Mouse (Mus musculus) heart, embryonic 15.5 days (tissue): Measurements from ENCODE around the gene Mindy4. TPM values are rescaled to one million over a fixed set of nuclear protein-coding genes. Genes with fewer than 3 reads are reported as not detected.
A peak's percentile ranks its signal among the peaks of the same experiment; 100 is the strongest.

Experiments
- ATAC-seq: fragments of 200-750 bp; cut with Nextera tagmentation; replicated peaks from 2 replicates; pipeline ENCODE4 v1.8.0; 2017; ENCODE audit warnings: low read depth, moderate TSS enrichment; ENCODE audit not compliant: insufficient number of reproducible peaks, insufficient read depth, low FRiP score
- H3K27ac ChIP-seq: fragments of 300-500 bp; sonication (generic); 2 replicates; pipeline ENCODE4 v1.5.1; 2015; ENCODE audit warnings: mild to moderate bottlenecking, inconsistent platforms
- H3K27me3 ChIP-seq: fragments of 300-500 bp; sonication (generic); 2 replicates; pipeline ENCODE4 v1.6.1; 2015; ENCODE audit warnings: inconsistent platforms
- H3K36me3 ChIP-seq: fragments of 300-500 bp; sonication (generic); 2 replicates; pipeline ENCODE4 v1.6.1; 2015; ENCODE audit warnings: mild to moderate bottlenecking, inconsistent platforms
- H3K4me1 ChIP-seq: fragments of 300-500 bp; sonication (generic); replicated peaks from 2 replicates; pipeline ENCODE4 v1.6.1; 2015; ENCODE audit warnings: inconsistent platforms
- H3K4me2 ChIP-seq: fragments of 300-500 bp; sonication (generic); 2 replicates; pipeline ENCODE4 v1.6.1; 2015; ENCODE audit warnings: inconsistent platforms, mild to moderate bottlenecking, moderate library complexity
- H3K4me3 ChIP-seq: fragments of 300-500 bp; sonication (generic); 2 replicates; pipeline ENCODE4 v1.5.1; 2015; ENCODE audit warnings: mild to moderate bottlenecking, inconsistent platforms
- H3K9ac ChIP-seq: fragments of 300-500 bp; sonication (generic); 2 replicates; pipeline ENCODE4 v1.6.1; 2015; ENCODE audit warnings: mild to moderate bottlenecking, inconsistent platforms
- H3K9me3 ChIP-seq: fragments of 300-500 bp; sonication (generic); replicated peaks from 2 replicates; pipeline ENCODE4 v1.6.1; 2016; ENCODE audit warnings: inconsistent platforms
- WGBS: fragments of 180-500 bp; shearing (Covaris S2); methylation state at CpG from one replicate; pipeline ENCODE4 v1.1.7; 2015; ENCODE audit warnings: mixed read lengths; 5-methylcytosine and 5-hydroxymethylcytosine counted together
- polyA plus RNA-seq: library from polyadenylated mRNA; unstranded; fragments of >200 nt; fragmentation: Nextera tagmentation; extraction: Ambion mirVana; gene quantifications from 2 replicates; pipeline ENCODE4 v1.2.1, GENCODE M21; 2015

Mindy4 gene
- polyA plus RNA-seq, 1 experiment from 2014 or later: 6.2 TPM

DNA sequence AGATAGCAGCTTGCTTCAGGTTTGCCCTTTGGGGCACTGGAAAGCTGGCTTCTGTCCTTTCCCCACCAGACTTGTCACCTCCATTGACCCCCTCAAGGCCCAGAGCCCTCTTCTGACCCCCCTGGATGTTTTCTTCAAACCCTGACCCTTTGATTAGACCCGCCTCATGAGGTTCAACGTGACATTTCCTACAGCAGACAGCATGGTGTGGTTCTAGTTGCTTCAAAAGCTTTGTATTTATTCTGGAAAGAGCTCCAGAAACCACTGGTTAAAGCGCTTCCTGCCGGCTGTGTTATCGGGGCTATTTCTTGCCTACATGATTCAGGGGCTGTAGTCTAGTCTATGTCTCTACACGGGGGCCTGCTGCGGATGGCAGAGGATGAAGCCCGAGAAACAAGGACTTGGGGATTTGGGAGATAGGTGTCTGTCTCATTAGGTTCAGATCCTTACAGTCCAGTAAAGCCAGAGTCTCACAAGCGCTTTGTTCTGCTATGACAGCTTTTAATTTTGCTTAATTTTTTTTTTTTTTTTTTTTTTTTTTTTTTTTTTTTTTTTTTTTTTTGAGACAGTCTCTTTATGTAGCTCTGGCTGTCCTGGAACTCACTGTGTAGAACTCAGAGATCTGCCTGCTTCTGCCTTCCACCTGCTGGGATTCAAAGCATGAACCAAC lies 37.5 kb downstream of the Mindy4 start:
- H3K27ac ChIP-seq: peak overlapping the region; percentile 88
- no peaks in the 10 kb centered on the region for H3K36me3 ChIP-seq
- peak overlapping the region; percentile 53; the same call in 1 of the 2 replicates for H3K4me2 ChIP-seq
- peaks cover 23% of the 10 kb centered on the region for H3K4me1 ChIP-seq
- no peak overlapping the region for H3K9ac ChIP-seq
- ATAC-seq: no peak
- 68% methylated on average over 9 of the region's 9 CpGs for WGBS
- 0 out of 2 replicates have a peak, but pooled peaks cover 2% of the 10 kb centered on the region for H3K27me3 ChIP-seq
- no peak overlapping the region for H3K4me3 ChIP-seq
- H3K9me3 ChIP-seq: no peaks in the 10 kb centered on the region

DNA sequence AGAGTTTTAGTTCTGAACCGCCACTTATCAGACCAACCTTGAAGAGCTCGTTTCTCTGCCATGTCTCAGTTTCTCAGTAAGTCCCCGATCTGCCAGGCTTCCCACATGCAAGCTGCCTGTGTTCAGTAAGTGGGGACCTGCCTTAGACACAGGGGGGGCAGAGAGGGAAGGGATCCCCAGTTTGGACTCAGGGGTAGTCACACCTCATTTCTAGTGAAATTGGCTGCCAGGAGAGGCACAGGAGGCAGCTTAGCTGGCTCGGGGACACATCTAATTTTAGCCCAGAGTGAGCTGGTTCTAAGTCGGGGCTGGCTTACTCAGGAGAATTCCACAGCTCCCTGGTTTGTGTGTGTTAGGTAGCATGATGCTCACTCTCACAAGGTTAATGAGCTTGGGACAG lies 38.3 kb downstream of the Mindy4 start:
- Histone ChIP-seq H3K4me1 (peaks cover 23% of the 10 kb centered on the region), H3K4me2 (peak overlapping the region; percentile 53), H3K4me3 (no peak overlapping the region), H3K27me3 (0 out of 2 replicates have a peak, but pooled peaks cover 2% of the 10 kb centered on the region), H3K9ac (peak overlapping the region; percentile 37), H3K27ac (peak overlapping the region; percentile 88), H3K36me3 (no peaks in the 10 kb centered on the region), H3K9me3 (no peaks in the 10 kb centered on the region)
- peak; percentile 50; the same call in 1 of the 2 replicates for ATAC-seq
- WGBS: 27% methylated on average over 5 of the region's 5 CpGs

DNA sequence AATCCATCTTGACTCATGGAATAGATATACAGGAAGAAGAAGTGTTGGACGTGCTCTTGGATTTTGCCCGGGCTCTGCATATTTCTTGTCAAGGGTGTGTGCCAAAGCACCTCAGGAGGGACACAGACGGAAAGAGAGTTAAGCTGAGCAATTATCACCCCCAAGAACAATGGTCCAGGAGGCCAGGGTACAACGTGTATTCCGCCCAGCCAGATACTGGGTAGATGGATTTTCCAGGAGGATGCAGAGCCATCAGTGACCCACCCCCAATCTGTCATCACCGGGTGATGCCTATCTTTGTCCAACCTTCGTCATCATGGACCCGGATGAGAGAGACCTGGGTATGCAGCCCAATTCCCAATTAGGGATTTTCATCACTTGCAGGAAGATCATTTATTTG lies 42.5 kb downstream of the Mindy4 start:
- Histone ChIP-seq H3K27ac (no peak overlapping the region), H3K4me2 (no peak overlapping the region), H3K4me1 (peaks cover 15% of the 10 kb centered on the region), H3K36me3 (no peaks in the 10 kb centered on the region), H3K27me3 (no peaks in the 10 kb centered on the region), H3K9me3 (no peaks in the 10 kb centered on the region), H3K4me3 (no peak overlapping the region), H3K9ac (no peak overlapping the region)
- WGBS: 64% methylated on average over 8 of the region's 8 CpGs
- no peak for ATAC-seq

DNA sequence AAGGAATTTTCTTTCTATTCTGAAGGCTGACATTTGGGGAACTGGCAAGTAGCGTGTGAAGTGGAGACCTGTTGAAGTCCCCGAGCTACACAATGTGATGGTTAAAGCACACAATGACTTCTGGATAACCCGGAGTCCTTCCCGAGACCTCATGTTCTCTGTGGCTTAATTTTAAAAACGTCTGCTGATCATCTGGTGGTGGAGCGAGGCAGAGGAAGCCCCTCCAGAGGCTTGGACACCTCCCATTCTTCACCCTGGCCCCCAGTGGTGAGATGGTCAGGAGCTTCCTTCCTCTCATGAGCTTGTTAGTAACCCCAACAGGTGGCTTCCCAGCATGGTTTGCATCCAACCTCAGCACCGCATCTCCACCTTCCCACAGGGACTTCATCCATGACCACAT lies 43.3 kb downstream of the Mindy4 start:
- WGBS: 85% methylated on average over 7 of the region's 7 CpGs
- peaks cover 9% of the 10 kb centered on the region for H3K4me1 ChIP-seq
- ATAC-seq: no peak
- H3K9me3 ChIP-seq: no peaks in the 10 kb centered on the region
- H3K4me2 ChIP-seq: no peak overlapping the region
- H3K27me3 ChIP-seq: no peaks in the 10 kb centered on the region
- H3K9ac ChIP-seq: no peak overlapping the region
- H3K4me3 ChIP-seq: no peak overlapping the region
- H3K27ac ChIP-seq: no peak overlapping the region
- no peaks in the 10 kb centered on the region for H3K36me3 ChIP-seq

DNA sequence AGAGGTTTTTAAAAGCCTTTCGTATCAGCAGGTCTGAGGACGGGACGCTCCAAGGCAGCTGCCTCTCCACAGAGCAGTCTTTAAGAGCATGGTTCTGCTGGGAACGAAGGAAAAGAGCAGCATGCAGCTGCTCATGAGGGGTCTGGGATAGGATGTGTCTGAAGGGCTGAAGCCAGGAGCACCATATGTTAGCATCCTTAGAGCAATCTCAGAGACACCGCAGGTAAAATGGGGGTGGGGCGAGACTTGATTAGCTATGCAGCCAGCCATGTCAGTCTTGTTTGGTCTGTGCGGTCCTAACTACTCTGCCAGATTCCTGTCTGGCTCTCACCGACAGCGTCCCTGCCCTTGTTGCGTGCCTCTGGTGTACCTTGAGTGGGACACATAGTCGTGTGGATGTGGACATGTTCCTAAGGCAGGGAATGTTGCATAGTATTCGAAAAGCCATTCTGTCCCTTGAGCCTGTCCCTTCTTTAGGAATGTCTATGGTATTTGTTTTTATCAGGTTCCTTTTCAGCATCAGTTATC lies 43.8 kb downstream of the Mindy4 start:
- no peaks in the 10 kb centered on the region for H3K9me3 ChIP-seq
- no peak overlapping the region for H3K9ac ChIP-seq
- no peak for ATAC-seq
- peaks cover 4% of the 10 kb centered on the region for H3K4me1 ChIP-seq
- H3K27me3 ChIP-seq: no peaks in the 10 kb centered on the region
- no peak overlapping the region for H3K27ac ChIP-seq
- H3K36me3 ChIP-seq: no peaks in the 10 kb centered on the region
- WGBS: 84% methylated on average over 12 of the region's 12 CpGs
- H3K4me2 ChIP-seq: no peak overlapping the region
- no peak overlapping the region for H3K4me3 ChIP-seq

DNA sequence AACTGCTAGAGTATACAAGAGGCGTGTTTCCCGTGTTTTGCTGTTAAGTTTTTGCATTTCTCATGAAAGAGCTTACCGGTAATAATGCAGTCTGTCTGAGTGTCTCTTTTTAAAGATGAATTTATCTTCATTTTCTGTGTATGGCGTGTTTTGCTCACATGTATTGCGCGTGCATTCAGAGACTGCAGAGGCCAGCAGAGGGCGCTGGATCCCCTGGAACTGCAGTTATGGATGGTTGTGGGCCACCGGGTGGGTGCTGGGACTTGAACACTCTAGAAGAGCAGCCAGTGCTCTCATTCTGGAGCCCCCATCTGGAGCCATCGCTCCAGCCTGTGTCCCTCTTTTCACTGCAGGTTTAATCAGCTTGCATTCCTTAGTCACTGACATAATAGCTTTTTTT lies 46.1 kb downstream of the Mindy4 start:
- Histone ChIP-seq H3K27me3 (no peaks in the 10 kb centered on the region), H3K4me3 (no peak overlapping the region), H3K36me3 (no peaks in the 10 kb centered on the region), H3K9ac (no peak overlapping the region), H3K27ac (no peak overlapping the region), H3K4me2 (no peak overlapping the region), H3K9me3 (no peaks in the 10 kb centered on the region), H3K4me1 (no peaks in the 10 kb centered on the region)
- WGBS: 89% methylated on average over 9 of the region's 9 CpGs
- ATAC-seq: no peak

DNA sequence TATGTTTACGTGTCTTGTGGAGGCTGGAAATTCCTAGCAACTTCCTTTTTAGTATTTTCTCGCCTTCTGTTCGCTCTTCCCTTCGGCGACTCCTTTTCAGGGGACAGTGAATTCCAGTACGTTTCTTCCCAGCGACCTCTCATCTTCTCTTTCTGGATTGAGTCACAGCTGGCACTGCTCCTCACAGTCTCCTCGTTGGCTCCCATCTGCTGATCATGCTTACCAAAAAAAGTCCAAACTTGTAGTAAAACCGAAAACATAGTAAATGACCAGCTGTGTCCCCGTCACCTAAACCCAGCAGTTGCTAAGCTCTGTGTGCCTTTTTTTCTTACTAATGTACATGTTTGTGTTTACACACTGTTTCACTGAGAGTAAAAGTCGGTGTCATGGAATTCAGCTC lies 47.6 kb downstream of the Mindy4 start:
- no peak for ATAC-seq
- Histone ChIP-seq H3K27ac (no peak overlapping the region; the same call in 1 of the 2 replicates), H3K27me3 (no peaks in the 10 kb centered on the region), H3K4me1 (no peaks in the 10 kb centered on the region), H3K9me3 (no peaks in the 10 kb centered on the region), H3K4me2 (no peak overlapping the region), H3K9ac (no peak overlapping the region), H3K4me3 (no peak overlapping the region), H3K36me3 (no peaks in the 10 kb centered on the region)
- 72% methylated on average over 11 of the region's 11 CpGs for WGBS

DNA sequence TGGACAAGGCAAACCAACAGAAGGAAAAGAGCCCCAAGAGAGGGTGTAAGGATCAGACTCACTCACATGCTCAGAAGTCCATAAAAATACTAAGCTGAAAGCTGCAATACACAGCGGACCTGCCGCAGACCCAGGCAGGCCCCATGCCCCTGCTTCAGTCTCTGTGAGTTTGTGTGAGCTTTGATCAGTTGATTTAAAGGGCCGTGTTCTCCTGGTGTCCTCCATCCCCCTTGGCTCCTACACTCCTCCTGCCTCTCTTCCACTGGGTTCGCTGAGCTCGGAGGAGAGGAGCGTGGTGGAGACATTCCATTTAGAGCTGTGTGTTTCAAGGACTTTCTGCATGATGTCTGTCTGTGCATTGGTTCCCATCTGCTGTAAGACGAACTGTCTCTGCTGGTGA lies 48.4 kb downstream of the Mindy4 start:
- WGBS: 73% methylated on average over 7 of the region's 7 CpGs

DNA sequence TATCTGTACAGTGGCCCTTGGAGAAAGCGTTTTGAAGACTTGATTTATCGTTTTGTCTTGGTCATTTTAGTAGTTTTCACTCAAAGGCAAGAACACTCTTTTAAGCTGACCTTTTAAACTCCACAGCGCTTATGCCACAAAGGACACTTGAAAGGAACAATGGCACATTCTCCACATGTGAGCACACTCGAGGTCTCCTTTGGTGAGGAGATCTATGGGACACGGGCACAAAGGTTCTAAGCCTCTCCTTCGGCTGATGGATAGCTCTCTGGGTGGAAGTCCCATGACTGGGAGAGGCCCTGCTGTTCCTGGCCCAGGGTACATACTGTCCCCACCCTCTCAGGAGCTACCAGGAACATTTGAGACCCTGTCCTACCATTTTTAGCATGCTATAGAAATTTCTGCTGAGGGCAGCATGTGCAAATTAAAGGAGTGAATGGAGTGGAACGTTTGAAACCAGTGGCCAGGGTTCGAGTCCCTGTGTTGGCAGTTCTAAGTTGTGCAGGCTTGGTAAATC lies 49.6 kb downstream of the Mindy4 start:
- H3K4me2 ChIP-seq: no peak overlapping the region
- no peak overlapping the region for H3K4me3 ChIP-seq
- no peak for ATAC-seq
- H3K27me3 ChIP-seq: no peaks in the 10 kb centered on the region
- H3K9ac ChIP-seq: no peak overlapping the region
- no peaks in the 10 kb centered on the region for H3K4me1 ChIP-seq
- no peaks in the 10 kb centered on the region for H3K9me3 ChIP-seq
- WGBS: 83% methylated on average over 8 of the region's 8 CpGs
- no peaks in the 10 kb centered on the region for H3K36me3 ChIP-seq
- H3K27ac ChIP-seq: no peak overlapping the region

More for the DNA sequence above, 48.4 kb downstream of the Mindy4 start:
- ATAC-seq: no peak
- H3K9me3 ChIP-seq: no peaks in the 10 kb centered on the region
- no peak overlapping the region for H3K27ac ChIP-seq
- H3K4me2 ChIP-seq: no peak overlapping the region
- H3K27me3 ChIP-seq: no peaks in the 10 kb centered on the region
- H3K4me1 ChIP-seq: no peaks in the 10 kb centered on the region
- no peak overlapping the region for H3K4me3 ChIP-seq
- no peaks in the 10 kb centered on the region for H3K36me3 ChIP-seq
- no peak overlapping the region for H3K9ac ChIP-seq

DNA sequence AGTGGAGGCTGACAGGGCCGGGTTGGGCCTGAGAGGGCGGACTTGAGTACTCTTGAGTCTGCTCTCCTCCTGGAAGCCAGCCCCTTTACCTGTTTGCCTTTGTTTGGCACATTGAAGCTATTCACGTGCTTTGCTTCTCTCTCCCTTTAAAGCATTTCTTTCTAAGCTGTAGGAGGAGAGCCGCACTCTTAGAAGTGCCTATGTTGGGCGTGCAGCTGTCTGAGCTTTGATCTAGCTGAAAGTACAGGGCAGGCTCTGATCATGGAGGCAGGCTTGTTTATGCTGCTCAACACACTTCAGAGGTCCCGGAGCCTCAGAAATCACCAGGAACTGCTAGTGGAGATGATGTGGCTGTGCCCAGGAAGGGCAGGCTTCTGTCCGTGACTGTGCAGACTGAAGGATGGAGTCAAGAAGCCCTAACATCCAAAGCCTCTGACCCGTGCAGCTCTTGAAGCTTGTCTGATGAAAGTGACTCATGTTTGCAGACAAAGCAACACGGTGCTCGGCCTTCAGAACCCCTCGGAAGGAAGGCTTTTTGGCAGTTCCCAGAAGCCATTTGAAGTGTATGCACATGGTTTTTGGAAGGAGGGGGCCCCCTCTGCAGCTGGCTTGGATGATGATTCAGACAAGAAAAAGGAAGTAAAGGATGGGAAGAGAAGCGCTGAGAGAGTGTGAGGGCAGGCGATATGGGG lies 53.5 kb downstream of the Mindy4 start:
- no peak; the same call in 1 of the 2 replicates for ATAC-seq

DNA sequence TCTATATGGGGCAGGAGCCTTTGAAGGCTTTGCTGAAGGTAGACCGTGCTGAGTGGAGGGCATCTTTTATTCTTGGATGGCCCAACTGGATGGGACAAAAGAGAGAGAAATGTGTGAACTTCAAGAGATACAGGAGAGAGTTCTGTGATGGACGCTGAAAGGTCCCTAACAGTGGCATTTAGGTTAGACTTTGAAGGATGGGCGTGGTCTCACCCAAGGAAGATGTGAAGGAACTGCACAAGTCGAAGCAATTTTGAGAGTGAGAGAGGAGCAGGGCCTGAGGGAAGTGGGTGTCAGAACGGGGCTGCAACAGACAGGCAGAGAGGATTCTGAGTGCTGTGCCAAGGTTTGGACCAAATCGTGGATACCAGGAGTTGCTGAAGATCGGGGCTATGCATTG lies 54.1 kb downstream of the Mindy4 start:
- Histone ChIP-seq H3K27ac (no peak overlapping the region), H3K36me3 (no peaks in the 10 kb centered on the region), H3K4me3 (no peak overlapping the region), H3K4me2 (no peak overlapping the region), H3K27me3 (no peaks in the 10 kb centered on the region), H3K9ac (no peak overlapping the region), H3K9me3 (no peaks in the 10 kb centered on the region), H3K4me1 (peaks cover 8% of the 10 kb centered on the region; the same call in 1 of the 2 replicates)
- 83% methylated on average over 7 of the region's 7 CpGs for WGBS
- no peak for ATAC-seq

More for the DNA sequence above, 53.5 kb downstream of the Mindy4 start:
- WGBS: 66% methylated on average over 13 of the region's 13 CpGs
- Histone ChIP-seq H3K4me3 (no peak overlapping the region), H3K9ac (no peak overlapping the region), H3K27ac (no peak overlapping the region), H3K9me3 (no peaks in the 10 kb centered on the region), H3K4me1 (peaks cover 8% of the 10 kb centered on the region; the same call in 1 of the 2 replicates), H3K36me3 (no peaks in the 10 kb centered on the region), H3K4me2 (no peak overlapping the region), H3K27me3 (no peaks in the 10 kb centered on the region)
